Mouse (Mus musculus) megakaryocyte, embryonic 14.5 days (primary cell): ENCODE data around the gene Zbtb43. TPM values are rescaled to one million over a fixed set of nuclear protein-coding genes. Genes with fewer than 3 reads are reported as not detected.

Source experiments
- H3K27me3 ChIP-seq: replicated peaks from 2 replicates; pipeline ENCODE3; 2012; ENCODE audit warnings: inconsistent platforms
- H3K36me3 ChIP-seq: replicated peaks from 2 replicates; pipeline ENCODE3; 2012; ENCODE audit warnings: low read length, inconsistent platforms, mixed read lengths
- H3K4me1 ChIP-seq: 2 replicates; pipeline ENCODE4 v1.6.1; 2012; ENCODE audit warnings: inconsistent platforms
- H3K4me3 ChIP-seq: replicated peaks from 2 replicates; pipeline ENCODE3; 2012; ENCODE audit warnings: moderate library complexity, mild to moderate bottlenecking, inconsistent platforms
- H3K9me3 ChIP-seq: 2 replicates; pipeline ENCODE4 v1.6.1; 2012; ENCODE audit warnings: inconsistent platforms
- FLI1 ChIP-seq: IDR thresholded peaks from 2 replicates; pipeline ENCODE4 v1.6.1; 2012; ENCODE audit warnings: low read length, inconsistent platforms, mixed read lengths
- GATA1 ChIP-seq: IDR thresholded peaks from 3 replicates; pipeline ENCODE4 v1.6.1; 2012; ENCODE audit warnings: mixed read lengths, low read length, inconsistent platforms, borderline replicate concordance
- polyA plus RNA-seq: library from polyadenylated mRNA; stranded (reverse); fragments of >175 nt; gene quantifications from 2 replicates; pipeline ENCODE4 v1.2.3, GENCODE M21; 2012; ENCODE audit warnings: low replicate concordance; ENCODE audit not compliant: insufficient read depth

Gene Zbtb43
- polyA plus RNA-seq, 1 experiment = 1.7 TPM

DNA sequence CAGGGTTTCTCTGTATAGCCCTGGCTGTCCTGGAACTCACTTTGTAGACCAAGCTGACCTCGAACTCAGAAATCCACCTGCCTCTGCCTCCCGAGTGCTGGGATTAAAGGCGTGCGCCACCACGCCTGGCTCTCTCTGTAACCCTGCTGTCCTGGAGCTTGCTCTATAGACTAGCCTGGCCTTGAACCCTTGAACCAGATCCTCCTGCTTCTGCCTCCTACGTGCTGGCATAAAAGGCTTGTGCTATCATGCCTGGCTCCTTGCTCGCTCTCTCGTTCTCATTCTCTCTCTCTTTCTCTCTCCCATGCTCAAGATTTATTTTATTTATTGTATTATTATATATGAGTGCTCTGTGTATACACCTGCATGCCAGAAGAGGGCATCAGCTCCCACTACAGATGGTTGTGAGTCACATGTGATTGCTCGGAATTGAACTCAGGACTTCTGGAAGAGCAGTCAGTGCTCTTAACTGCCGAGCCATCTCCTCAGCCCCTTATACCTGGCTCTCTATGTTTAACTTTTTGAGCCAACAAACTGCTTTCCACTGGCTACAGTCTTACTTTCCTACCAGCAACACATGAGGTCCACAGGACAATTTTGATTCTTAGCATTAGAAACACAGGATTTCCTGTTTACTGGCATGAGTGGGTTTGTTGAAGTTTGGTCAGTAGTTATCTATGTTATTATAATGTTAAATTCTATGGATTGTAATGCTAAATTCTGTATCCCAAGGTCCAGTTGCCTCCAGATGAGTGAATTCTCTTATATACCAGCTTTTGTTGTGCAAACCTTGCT lies 9.8 kb upstream of the Zbtb43 start:
- Histone ChIP-seq H3K4me1 (no peaks in the 10 kb centered on the region), H3K36me3 (no peaks in the 10 kb centered on the region), H3K27me3 (peaks cover 49% of the 10 kb centered on the region), H3K4me3 (no peak overlapping the region), H3K9me3 (peaks cover 29% of the 10 kb centered on the region)
- TF ChIP-seq FLI1 (no peak), GATA1 (no peak)

DNA sequence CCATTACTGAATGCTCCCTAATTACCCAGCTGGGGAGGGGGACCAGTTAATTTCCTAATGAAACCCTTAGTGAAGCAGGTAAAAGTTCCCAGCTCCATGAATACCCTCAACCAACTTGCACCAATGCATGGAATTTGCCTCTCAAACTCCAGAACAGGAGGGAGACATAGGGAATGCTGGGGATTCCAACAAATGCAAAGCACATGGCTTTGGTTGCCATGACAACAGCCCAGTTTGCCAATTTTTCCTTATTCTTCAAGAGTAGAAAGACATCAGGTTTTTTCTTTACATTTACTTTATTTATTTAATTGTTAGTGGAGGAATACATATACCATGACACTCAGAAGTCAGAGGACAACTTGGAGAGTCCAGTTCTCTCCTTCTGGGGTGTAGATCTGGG lies 7.6 kb upstream of the Zbtb43 start:
- TF ChIP-seq FLI1 (no peak), GATA1 (no peak)
- Histone ChIP-seq H3K4me1 (no peaks in the 10 kb centered on the region), H3K4me3 (no peak overlapping the region), H3K27me3 (peaks cover 48% of the 10 kb centered on the region), H3K36me3 (no peaks in the 10 kb centered on the region), H3K9me3 (peaks cover 35% of the 10 kb centered on the region)

DNA sequence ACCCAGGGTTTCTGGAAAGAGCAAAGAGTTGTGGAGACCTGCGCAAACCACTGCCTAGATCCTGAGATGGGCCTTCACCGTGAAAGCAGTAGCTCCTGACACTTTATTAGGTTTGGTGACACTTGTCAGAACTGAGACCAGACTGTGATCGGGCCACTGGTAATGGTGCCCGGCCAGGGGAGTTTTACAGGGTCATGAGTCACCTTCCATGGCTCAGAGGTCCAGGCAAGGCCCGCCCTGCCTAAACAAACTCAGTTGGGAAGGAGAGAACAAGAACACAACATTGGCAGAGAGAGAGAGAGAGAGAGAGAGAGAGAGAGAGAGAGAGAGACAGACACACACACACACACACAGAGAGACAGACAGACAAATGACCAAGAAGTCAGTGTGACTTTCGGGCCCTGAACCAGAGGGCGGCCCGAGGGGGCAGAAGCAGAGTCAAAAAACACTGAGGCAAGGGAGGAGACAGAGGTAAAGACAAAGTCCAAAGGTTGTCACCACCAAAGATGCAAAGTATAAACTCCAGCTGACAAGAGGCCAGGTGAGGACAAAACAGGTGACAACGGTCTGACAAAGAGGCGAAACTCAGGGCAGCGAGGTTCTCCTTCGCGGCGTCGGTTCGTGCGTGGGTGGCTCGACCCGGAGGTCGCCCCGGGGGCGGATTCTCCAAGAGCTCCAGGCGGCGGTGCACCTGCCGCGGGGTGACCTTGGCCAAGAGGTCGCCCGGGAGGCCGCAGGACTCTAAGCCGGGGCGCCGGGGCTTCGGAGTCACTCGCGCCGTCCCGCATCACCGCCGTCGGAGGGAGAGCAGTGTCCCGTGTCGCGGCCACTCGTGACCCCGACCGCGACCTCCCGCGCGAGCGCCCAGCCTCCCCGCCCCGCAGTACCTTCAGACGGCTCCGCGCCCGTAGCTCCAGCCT lies 553 bp downstream of the Zbtb43 start:
- H3K4me1 ChIP-seq = peaks cover 35% of the 10 kb centered on the region
- peaks cover 11% of the 10 kb centered on the region for H3K27me3 ChIP-seq
- peak overlapping the region; percentile 98 for H3K4me3 ChIP-seq
- H3K9me3 ChIP-seq = peaks cover 9% of the 10 kb centered on the region
- H3K36me3 ChIP-seq = peaks cover 30% of the 10 kb centered on the region
- no peak for TF ChIP-seq GATA1
- TF ChIP-seq FLI1 = no peak

DNA sequence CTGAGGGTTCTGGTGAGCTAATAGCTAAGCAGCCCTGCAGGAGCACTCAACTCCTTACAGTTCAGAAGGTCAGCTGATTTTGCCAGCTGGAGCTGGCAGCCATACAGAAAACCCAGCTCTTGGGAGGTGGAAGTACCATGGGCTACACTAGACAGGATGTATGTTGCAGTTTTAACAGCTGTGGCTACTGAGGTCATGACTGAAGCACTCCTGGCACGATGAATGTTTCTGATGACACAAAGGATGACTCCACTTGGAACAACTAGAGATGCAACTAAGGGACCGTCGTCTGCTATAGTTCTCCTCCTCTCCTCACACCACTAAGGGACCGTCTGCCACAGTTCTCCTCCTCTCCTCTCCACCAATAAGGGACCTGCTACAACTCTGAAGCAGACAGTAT lies 2.4 kb downstream of the Zbtb43 start:
- no peaks in the 10 kb centered on the region for H3K27me3 ChIP-seq

DNA sequence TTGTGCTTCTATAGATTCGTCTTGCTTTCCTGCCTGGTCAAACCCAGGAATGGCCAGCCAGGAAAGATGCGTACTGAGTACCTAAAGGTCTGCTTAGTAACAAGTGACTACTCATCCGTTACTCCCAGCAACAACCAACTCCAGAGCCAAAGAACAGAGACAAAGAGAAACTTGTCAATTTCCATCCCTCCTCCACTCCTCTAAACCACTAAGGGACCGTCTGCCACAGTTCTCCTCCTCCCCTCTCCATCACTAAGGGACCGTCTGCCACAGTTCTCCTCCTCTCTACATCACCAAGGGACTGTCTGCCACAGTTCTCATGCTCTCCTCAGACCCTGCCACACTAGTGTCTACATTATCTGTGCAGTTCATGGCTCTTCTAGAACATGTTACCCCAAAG lies 3.1 kb downstream of the Zbtb43 start:
- H3K9me3 ChIP-seq = no peaks in the 10 kb centered on the region
- H3K36me3 ChIP-seq = peaks cover 56% of the 10 kb centered on the region
- TF ChIP-seq FLI1 (no peak), GATA1 (no peak)
- H3K27me3 ChIP-seq = no peaks in the 10 kb centered on the region
- H3K4me1 ChIP-seq = peaks cover 49% of the 10 kb centered on the region
- no peak overlapping the region for H3K4me3 ChIP-seq

More for the DNA sequence above, 2.4 kb downstream of the Zbtb43 start:
- Histone ChIP-seq H3K9me3 (no peaks in the 10 kb centered on the region), H3K4me1 (peaks cover 43% of the 10 kb centered on the region), H3K36me3 (peaks cover 48% of the 10 kb centered on the region), H3K4me3 (peak overlapping the region; percentile 54)
- no peak for TF ChIP-seq GATA1
- TF ChIP-seq FLI1 = no peak

DNA sequence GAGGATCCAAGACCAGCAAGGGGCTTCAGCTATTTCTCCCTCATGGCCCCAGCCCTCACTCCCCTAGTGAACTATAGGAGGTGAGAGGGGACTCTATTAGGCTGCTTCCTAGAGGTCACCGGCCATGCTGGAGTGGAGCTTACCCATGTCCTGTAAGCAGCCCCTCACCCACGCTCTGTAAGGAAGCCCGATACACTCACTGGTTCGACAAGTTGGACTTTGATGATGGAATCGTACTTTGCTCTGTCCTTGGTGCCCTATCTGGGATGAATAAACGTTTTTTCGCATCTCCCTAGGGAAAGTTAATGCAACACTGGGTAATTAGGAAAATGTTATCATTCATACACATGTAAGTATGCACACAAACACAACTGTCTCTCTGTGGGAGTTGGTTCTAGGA lies 6.3 kb downstream of the Zbtb43 start:
- Histone ChIP-seq H3K4me3 (no peak overlapping the region), H3K9me3 (no peaks in the 10 kb centered on the region), H3K36me3 (peaks cover 82% of the 10 kb centered on the region), H3K4me1 (peaks cover 59% of the 10 kb centered on the region), H3K27me3 (no peaks in the 10 kb centered on the region)
- TF ChIP-seq GATA1 (no peak), FLI1 (no peak)

DNA sequence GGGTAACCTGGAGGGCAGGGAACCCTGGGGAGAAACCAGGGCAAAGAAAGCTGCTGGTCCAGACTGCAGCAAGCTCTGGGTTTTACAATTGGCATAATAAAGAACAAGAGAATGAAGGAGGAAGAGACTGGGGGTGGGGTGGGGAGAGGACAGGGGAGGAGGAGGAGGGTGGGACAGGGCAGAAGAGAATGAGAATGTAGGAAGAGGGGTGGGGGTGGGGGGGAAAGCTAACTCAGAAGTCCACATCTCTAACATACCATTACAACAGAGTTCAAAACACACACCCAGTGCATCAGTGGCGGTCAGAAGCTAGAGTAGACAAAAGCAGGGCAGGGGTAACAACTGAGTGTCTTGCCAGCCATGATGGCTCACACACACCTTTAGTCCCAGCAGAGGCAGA lies 7.3 kb downstream of the Zbtb43 start:
- Histone ChIP-seq H3K27me3 (no peaks in the 10 kb centered on the region), H3K9me3 (no peaks in the 10 kb centered on the region), H3K4me1 (peaks cover 57% of the 10 kb centered on the region), H3K4me3 (no peak overlapping the region), H3K36me3 (peaks cover 90% of the 10 kb centered on the region)
- TF ChIP-seq FLI1 = no peak

DNA sequence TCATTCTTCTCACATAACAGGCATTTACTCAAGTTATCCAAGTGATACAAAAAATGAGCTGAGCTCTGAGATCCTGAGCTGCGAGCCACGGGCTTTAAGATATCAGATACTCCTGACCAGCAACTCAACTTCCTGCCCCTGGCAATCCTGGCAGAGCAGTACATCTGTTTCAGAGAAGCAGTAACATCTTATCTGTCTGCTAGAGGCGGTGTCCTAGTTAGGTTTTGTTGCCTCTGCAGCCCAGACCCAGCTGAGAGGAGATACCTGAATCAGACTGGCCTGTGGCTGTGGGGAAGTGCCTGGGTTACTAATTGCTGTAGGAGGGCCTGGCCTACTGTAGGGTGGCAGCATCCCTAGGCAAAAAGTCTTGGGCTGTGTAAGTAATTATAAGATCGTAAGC lies 8.7 kb downstream of the Zbtb43 start:
- no peaks in the 10 kb centered on the region for H3K9me3 ChIP-seq
- TF ChIP-seq GATA1 = no peak
- TF ChIP-seq FLI1 = no peak
- H3K4me1 ChIP-seq = peaks cover 58% of the 10 kb centered on the region
- no peak overlapping the region for H3K4me3 ChIP-seq
- peaks cover 91% of the 10 kb centered on the region for H3K36me3 ChIP-seq
- no peaks in the 10 kb centered on the region for H3K27me3 ChIP-seq

DNA sequence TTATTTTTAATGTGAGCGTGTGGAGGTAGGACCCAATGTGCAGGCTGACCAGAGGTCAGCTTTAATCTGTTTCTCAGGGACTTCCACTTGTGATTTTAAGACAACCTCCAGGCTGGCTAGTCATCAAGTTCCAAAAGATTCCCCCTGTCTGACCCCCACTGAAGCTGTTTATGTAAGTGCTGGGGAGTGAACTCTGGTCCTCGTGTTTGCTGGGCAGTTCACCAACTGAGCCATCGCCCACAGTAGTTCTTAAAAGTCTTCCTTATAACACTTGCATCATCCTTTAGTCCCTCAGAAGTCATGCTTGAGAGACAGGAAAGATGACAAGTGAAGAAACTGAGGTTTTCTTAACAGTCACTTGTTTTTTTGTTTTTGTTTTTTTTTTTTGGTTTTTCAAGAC lies 11.7 kb downstream of the Zbtb43 start:
- H3K9me3 ChIP-seq = no peaks in the 10 kb centered on the region
- peaks cover 76% of the 10 kb centered on the region for H3K4me1 ChIP-seq
- no peak overlapping the region for H3K4me3 ChIP-seq
- peaks cover 92% of the 10 kb centered on the region for H3K36me3 ChIP-seq
- TF ChIP-seq GATA1 (no peak), FLI1 (no peak)
- H3K27me3 ChIP-seq = no peaks in the 10 kb centered on the region

DNA sequence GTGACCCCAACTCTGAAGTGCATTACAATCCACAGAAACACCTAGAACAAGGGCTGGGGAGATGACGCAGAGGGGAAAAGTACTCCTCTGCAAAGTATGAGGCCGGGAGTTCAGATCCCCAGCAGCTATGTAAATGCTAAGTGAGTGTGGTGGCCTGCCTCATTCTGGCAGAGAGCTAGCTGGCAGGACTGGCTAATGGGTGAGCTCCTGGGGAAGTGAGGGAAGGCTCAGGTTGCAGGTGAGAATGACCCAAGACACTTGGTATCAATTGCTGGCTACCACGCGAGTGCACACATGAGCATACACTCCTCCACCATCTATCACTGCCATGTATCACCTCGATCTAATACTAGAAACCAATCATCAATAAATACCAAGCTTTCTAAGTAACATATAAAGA lies 12.1 kb downstream of the Zbtb43 start:
- TF ChIP-seq FLI1 (no peak), GATA1 (no peak)
- Histone ChIP-seq H3K36me3 (peaks cover 92% of the 10 kb centered on the region), H3K9me3 (no peaks in the 10 kb centered on the region)

More for the DNA sequence above, 12.1 kb downstream of the Zbtb43 start:
- Histone ChIP-seq H3K27me3 (no peaks in the 10 kb centered on the region), H3K4me1 (peaks cover 80% of the 10 kb centered on the region), H3K4me3 (no peak overlapping the region)
